Mouse (Mus musculus): ENCODE results near the gene Lrpprc. TPM values are rescaled to one million over a fixed set of nuclear protein-coding genes. Genes with fewer than 3 reads are reported as not detected.
A peak's percentile ranks its signal among the peaks of the same experiment; 100 is the strongest.

Gene Lrpprc
- total RNA-seq, 2 experiments from 2014 or later: 20.5 to 31.0 TPM

DNA sequence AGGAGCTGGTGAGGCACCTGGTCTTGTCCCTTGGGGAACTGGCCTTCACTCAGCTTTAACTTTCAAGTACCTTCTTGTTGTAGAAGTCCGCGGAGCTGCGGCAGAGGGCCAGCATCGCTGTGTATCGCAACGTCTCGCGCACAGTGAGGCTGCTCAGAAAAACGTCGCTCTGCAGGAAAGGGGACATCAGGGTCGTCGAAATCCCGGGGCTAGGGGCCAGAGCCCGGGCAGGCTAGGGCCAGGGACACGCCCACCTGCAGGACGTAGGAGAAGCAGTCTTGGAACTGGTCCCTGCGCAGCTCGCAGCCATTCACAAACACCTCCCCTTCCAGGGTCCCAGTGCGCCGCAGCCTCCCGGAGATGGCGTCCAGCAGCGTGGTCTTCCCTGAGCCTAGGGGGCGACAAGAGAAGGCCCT, 114.6 kb downstream of the Lrpprc start, which contains the start of gene Abcg8:
Gene Abcg8 (plus strand): TSS at position 352 of the 416 bp plus-strand sequence.
- ATAC-seq (replicated peaks; ENCODE audit: low FRiP score, poor library complexity, severe bottlenecking): no peak

DNA sequence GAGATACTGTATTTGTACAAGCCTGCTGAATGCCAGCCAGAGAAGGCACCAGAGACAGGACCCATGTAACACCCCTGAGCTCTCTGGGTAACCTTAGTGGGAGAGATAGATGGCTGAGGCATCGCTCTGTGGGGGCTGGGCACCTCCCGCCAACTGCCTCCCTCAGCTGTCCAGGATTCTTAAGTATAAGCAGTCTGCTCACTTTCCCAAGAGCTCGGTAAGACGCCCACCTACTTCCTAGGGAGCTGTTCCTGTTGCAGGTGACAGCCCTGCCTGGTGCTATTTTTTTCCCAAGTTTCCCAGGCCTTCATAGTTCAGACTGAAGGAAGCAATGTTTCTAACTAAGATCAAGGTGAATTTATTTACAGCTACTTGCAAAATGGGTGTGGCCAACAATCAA, 115.4 kb downstream of the Lrpprc start:
- no peak for ATAC-seq (replicated peaks; ENCODE audit: low FRiP score, poor library complexity, severe bottlenecking)

DNA sequence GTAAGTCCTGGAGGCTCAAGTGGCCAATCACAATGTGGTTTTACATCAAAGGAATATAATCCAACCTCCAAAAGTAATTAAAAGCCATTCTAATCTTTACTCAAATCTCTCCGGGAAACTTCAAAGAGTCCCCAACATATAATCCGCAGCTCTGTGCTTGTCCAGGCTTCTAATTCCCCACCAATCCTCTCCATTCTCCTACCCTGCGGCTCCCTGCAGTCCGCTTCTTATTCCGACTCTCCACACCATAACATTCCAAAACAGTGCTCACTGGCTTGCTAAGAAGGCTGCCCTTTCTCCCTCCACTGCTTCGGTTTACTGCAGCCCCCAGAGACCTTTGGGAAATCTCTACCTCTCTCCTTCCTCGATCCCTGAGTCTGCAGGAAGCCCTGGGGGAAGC, 116.5 kb downstream of the Lrpprc start:
- ATAC-seq (replicated peaks; ENCODE audit: low FRiP score, poor library complexity, severe bottlenecking): no peak

DNA sequence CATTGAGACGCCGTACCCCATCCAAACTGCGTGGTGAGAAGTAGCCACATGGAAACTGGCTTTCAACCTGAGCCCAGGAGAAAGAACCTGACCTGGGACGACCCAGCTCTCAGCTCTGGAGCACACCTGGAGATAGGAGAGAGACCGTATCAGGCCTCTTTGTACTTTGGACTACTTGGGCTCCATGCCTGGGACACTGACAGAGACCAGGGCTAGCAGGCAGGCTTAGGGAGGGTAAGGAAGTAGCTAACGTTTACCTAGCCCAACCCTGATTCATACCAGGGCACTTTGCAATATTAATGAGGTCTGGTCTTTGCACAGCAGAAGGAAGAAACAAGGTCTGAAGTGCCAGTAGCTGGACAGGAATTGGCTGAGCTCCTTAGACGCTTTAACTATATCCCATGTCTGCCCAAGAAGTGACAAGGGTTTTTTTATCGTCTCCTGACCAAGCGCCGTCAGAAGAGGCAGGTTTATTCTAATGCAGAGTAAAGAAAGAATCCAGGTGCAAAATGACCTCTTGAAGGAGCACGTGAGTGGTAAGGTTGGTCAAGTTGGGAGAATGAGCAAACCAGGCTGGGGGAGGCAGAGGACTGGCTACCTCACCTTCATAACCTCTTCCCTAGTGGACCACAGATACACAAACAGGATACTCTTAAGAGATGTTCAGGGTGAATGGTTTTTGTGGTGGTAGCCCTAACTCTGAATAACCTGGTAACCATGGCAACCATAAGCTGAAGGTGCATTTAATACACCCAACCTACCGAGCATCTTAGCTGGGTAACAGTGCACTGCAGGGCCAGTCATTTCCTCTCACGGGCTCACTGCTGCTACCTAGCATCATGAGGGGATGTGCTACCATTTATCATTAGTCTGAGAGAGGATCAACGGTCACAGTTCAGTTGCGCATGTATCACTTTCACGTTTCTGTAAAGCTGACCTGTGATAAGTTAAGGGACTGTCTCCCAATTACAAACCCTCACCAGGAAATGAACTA, 117.9 kb downstream of the Lrpprc start:
- ATAC-seq (replicated peaks; ENCODE audit: low FRiP score, poor library complexity, severe bottlenecking): no peak

DNA sequence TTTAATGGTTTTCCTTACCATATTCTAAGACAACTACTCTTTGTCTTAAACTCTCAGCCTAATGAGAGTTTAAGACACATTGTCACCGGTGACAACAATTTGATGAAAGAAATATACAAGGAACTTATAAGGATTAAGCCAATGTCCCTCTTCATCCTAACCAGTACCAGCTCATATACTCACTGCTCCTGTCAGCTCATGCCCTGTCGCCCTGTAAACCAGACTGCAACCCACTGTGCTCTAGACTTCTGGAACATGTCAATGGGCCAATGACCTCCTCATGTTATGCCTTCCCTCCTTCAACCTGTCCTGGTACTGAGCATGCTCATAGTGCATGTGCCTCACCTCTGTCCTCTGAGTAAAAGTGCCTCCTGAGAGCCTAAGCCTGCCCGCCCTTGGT, 122.7 kb downstream of the Lrpprc start:
- ATAC-seq (replicated peaks; ENCODE audit: low FRiP score, poor library complexity, severe bottlenecking): 0 out of 2 replicates have a peak, but pooled peaks have one; percentile 33

DNA sequence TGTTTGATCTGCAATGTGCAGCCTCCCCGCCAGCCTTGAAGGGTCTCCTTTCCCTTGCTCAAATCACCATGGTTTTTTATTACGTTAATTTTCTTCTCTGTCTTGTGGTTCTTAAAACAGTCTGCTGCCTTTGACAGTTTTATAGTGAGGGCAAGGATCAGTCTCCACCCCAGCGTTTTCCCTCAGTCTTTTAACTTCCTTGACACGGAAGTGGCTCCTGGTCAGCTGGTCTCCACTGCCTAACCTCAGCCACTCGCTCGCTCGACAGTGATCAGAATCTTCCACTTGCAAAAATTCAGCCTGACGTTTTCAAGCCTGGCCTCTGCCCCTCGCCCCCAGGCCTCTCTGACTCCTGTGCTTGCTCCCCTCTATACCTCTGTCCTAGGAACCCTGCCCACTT, 124.9 kb downstream of the Lrpprc start:
- no peak for ATAC-seq (replicated peaks; ENCODE audit: low FRiP score, poor library complexity, severe bottlenecking)

DNA sequence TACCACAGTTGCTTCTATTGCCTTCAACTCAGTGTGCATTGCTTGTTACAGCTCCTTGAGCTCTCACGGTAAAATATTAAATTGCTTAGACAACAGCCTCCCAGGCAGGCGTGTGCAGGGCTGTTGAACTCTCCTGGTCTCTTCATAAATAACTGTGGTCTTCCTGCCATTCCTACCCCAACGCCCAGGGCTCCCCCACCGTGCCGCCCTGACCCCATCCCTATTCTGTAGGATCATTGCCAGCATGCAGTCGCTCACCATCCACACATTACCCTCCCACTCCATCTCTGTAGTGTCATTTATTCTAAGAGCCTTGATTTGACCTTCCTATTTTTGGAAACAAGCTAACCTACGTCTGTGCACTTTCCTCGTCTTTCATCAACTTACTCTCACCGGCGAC, 125.5 kb downstream of the Lrpprc start:
- no peak for ATAC-seq (replicated peaks; ENCODE audit: low FRiP score, poor library complexity, severe bottlenecking)

DNA sequence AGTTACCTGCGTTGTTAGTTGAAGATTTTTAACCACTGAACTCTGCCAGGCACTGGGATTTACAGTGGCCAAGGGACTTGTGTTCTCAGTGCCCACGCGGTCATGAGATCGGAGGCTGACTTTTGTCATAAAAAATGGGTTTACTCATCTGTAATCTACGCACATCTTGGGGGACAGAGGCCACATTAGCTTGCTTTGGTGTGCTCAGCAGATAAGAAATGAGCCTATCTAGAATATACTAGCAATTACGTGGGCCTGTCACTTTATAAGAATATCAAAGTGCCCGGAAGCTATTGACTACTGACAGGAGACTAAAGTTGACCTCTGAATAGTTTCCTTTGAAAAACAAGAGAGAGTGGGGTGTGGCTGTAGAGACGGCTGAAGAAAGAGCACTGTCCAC, 131.6 kb downstream of the Lrpprc start:
- ATAC-seq (replicated peaks; ENCODE audit: low FRiP score, poor library complexity, severe bottlenecking): no peak

DNA sequence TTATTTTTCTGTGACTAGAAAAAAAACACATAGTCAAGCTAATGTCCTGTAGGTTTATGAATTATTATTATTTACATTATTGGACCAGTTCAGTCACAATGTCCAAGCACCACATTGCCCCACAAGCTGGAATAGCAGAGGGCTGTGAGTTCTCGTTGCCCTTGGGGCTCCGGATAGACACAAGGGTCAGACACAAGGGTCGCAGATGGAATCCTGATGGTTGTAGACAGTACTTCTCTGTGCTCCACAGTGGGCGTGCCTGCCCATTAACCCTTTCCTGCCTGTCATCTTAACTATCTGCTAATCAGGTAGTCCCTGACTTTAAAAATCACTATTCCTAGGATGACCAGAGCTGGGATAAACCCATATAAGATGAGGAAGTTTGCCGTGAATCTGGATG, 132.4 kb downstream of the Lrpprc start:
- no peak for ATAC-seq (replicated peaks; ENCODE audit: low FRiP score, poor library complexity, severe bottlenecking)

DNA sequence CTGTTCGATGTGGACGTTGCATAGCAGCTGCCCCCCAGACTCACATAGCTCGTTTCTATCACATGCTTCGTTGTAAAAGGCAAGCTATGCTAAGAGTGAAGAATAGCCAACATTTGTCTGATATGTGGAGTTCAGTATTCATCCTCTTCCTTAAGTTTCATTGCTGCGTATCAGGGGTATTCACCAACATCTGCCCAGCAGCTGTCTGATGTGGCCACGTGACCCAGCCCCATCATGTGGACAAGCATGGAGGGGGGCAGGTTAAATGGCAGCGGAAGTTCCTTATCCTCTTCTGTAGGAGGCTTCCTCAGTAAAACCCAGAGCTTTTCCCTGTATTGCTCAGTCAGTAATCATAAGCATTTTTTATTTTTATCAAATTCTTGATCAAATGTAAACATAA, 132.8 kb downstream of the Lrpprc start:
- ATAC-seq (replicated peaks; ENCODE audit: low FRiP score, poor library complexity, severe bottlenecking): no peak

DNA sequence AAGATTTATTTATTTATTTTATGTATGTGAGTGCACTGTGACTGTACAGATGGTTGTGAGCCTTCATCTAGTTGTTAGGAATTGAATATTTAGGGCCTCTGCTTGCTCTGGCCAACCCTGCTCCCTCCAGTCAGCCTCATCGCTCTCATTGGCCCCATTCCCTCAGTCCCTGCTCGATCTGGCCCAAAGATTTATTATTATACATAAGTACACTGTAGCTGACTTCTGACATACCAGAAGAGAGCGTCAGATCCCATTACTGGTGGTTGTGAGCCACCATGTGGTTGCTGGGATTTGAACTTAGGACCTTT, 133.2 kb downstream of the Lrpprc start:
- no peak for ATAC-seq (replicated peaks; ENCODE audit: low FRiP score, poor library complexity, severe bottlenecking)

DNA sequence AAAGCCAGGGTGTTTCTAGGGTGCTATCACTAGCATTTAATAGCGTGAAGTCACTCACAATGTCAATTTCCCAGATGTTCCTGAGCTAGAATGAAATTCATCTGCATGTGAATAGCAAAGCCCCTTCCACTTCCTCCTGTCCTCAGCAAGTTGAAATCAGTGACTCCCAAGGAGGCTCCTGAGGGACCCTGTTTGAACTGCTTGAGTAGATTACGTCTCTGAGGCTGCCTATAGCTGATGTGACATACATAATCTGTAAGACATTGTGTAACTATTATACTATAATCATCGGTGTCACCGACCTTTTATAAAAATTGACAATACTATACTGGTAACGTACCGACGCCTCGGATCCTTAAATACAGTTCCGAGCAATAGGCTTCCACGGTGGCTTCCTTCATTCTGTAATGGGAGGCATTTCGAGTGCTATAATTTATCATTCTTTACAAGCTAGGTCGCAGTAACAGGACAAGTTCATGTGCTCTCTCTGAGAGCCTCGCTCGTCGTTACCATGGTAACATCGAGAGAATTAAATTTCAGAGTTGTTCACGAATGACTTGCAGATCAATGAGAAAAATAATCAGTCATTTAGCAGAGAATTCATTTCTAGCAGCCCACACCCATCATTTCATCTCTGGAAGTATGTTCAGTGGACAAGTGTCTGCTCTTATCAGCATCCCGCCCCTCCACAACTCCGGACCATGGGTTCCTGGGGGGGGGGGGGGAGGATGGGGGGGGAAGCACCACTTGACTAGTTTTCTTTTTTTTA, 133.8 kb downstream of the Lrpprc start:
- no peak for ATAC-seq (replicated peaks; ENCODE audit: low FRiP score, poor library complexity, severe bottlenecking)

DNA sequence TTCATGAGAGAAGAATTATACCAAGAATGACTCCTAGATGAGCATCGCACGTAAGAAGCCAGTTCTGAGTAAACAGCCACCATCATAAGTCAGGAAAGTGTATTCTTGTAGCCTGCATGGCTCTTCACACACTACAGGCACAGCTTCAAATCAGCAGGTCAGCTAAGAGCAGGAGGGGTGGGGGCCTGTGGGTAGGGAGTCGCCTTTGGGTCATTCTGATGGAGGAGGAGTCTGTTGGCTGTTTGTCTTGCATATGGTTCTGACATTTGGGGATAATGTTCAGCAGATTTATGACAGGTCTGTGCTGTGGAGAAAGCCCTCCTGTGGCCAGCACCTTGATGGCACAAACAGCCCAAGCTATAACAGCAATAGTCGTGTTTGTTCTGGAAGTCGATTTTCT, 134.4 kb downstream of the Lrpprc start:
- ATAC-seq (replicated peaks; ENCODE audit: low FRiP score, poor library complexity, severe bottlenecking): no peak

Other genes with a start within 250 kb of the Lrpprc start
- gene Dync2li1, start 164.3 kb downstream of the Lrpprc start, total RNA-seq (2015; ENCODE audit: low replicate concordance): not detected in 2 replicates
- not detected in 2 replicates for gene Dync2li1, start 164.3 kb downstream of the Lrpprc start, total RNA-seq (2017; ENCODE audit: low replicate concordance)
- not detected in 2 replicates for gene Abcg8, start 114.5 kb downstream of the Lrpprc start, total RNA-seq (2015; ENCODE audit: low replicate concordance)
- not detected in 2 replicates for gene Abcg8, start 114.5 kb downstream of the Lrpprc start, total RNA-seq (2017; ENCODE audit: low replicate concordance)
- not detected in 2 replicates for gene Abcg5, start 107.8 kb downstream of the Lrpprc start, total RNA-seq (2015; ENCODE audit: low replicate concordance)
- gene Abcg5, start 107.8 kb downstream of the Lrpprc start, total RNA-seq (2017; ENCODE audit: low replicate concordance): not detected in 2 replicates
- 102 and 124 TPM in 2 replicates for gene Ppm1b, start 166.0 kb upstream of the Lrpprc start, total RNA-seq (2015; ENCODE audit: low replicate concordance)
- 107 and 145 TPM in 2 replicates for gene Ppm1b, start 166.0 kb upstream of the Lrpprc start, total RNA-seq (2017; ENCODE audit: low replicate concordance)
- gene Slc3a1, start 237.6 kb upstream of the Lrpprc start, total RNA-seq (2015; ENCODE audit: low replicate concordance): 5.8 TPM in 1 of 2 replicates, not detected in the other
- gene Slc3a1, start 237.6 kb upstream of the Lrpprc start, total RNA-seq (2017; ENCODE audit: low replicate concordance): 0.77 TPM in 1 of 2 replicates, not detected in the other